Mouse (Mus musculus) E14TG2a.4 (cell line): Measurements from ENCODE around the gene Olfr172.

Experiments
- CTCF ChIP-seq: conservative IDR thresholded peaks from 2 replicates; pipeline ENCODE4 v1.5.1; 2014; ENCODE audit warnings: low read length
- NANOG ChIP-seq: IDR thresholded peaks from 2 replicates; pipeline ENCODE4 v1.6.1; 2014; ENCODE audit warnings: borderline replicate concordance, low read length, mixed read lengths
- POU5F1 ChIP-seq: IDR thresholded peaks from 2 replicates; pipeline ENCODE4 v1.6.1; 2014; ENCODE audit warnings: low read length, borderline replicate concordance

GRCm38 (mm10) chr16:58715018-58715417 lies 48.0 kb downstream of the Olfr172 start:
- TF ChIP-seq CTCF (no peak), NANOG (no peak), POU5F1 (no peak)
